Mouse (Mus musculus) fibroblast of lung, adult 2 months (primary cell): ENCODE data around the gene Fpr1.
"Not testable (repeated sequence)": the region's sequence is repeated elsewhere in the genome, so short reads cannot be mapped to it uniquely, and the experiment has no call there.

ENCODE experiments used
- DNase-seq: peaks from one replicate; pipeline ENCODE4 v3.0.0-alpha.2; 2011; ENCODE audit warnings: low read depth

Gene Fpr1

GRCm38 (mm10) chr17:17849906-17850712 lies 33.6 kb downstream of the Fpr1 start:
- no peak for DNase-seq

- DNase-seq, result no peak
Observed at GRCm38 (mm10) chr17:17848988-17849387, 34.8 kb downstream of the Fpr1 start.

- DNase-seq, result peak; percentile 33
Observed at GRCm38 (mm10) chr17:17845187-17846027, 38.3 kb downstream of the Fpr1 start.

- DNase-seq, result not testable (repeated sequence)
Observed at GRCm38 (mm10) chr17:17844606-17845005, 39.1 kb downstream of the Fpr1 start.

GRCm38 (mm10) chr17:17843534-17844261 lies 40.0 kb downstream of the Fpr1 start:
- no peak for DNase-seq

- peak; percentile 41 for DNase-seq
Observed at GRCm38 (mm10) chr17:17840796-17841195, 42.9 kb downstream of the Fpr1 start.

- DNase-seq, result no peak
Observed at GRCm38 (mm10) chr17:17839276-17839675, 44.5 kb downstream of the Fpr1 start.

- DNase-seq, result peak; percentile 91
Observed at GRCm38 (mm10) chr17:17837919-17838701, 45.6 kb downstream of the Fpr1 start.

GRCm38 (mm10) chr17:17837426-17837825 lies 46.3 kb downstream of the Fpr1 start:
- no peak for DNase-seq

GRCm38 (mm10) chr17:17836101-17836500 lies 47.6 kb downstream of the Fpr1 start:
- no peak for DNase-seq

GRCm38 (mm10) chr17:17834896-17835295 lies 48.8 kb downstream of the Fpr1 start:
- no peak for DNase-seq

GRCm38 (mm10) chr17:17830731-17831130 lies 53.0 kb downstream of the Fpr1 start:
- no peak for DNase-seq

GRCm38 (mm10) chr17:17829816-17830535 lies 53.8 kb downstream of the Fpr1 start:
- no peak for DNase-seq

GRCm38 (mm10) chr17:17829052-17829785 lies 54.5 kb downstream of the Fpr1 start:
- DNase-seq, result no peak

- peak; percentile 22 for DNase-seq
Observed at GRCm38 (mm10) chr17:17828191-17828981, 55.4 kb downstream of the Fpr1 start.

GRCm38 (mm10) chr17:17827658-17828190 lies 56.0 kb downstream of the Fpr1 start:
- DNase-seq, result peak; percentile 25

- peak; percentile 74 for DNase-seq
Observed at GRCm38 (mm10) chr17:17826751-17827657, 56.7 kb downstream of the Fpr1 start, which contains the start of gene Spaca6. Gene Spaca6 (plus strand): TSS chr17:17827158.
